Mouse (Mus musculus) c-Kit-positive CD71-positive TER-119-negative erythroid progenitor cells, embryonic 14.5 days (primary cell): ENCODE results near the gene Gm28053.
A peak's percentile ranks its signal among the peaks of the same experiment; 100 is the strongest.

Source experiments
- DNase-seq: peaks from one replicate; pipeline ENCODE4 v3.0.0-alpha.2; 2013; ENCODE audit warnings: low read depth

The Gm28053 gene

DNA sequence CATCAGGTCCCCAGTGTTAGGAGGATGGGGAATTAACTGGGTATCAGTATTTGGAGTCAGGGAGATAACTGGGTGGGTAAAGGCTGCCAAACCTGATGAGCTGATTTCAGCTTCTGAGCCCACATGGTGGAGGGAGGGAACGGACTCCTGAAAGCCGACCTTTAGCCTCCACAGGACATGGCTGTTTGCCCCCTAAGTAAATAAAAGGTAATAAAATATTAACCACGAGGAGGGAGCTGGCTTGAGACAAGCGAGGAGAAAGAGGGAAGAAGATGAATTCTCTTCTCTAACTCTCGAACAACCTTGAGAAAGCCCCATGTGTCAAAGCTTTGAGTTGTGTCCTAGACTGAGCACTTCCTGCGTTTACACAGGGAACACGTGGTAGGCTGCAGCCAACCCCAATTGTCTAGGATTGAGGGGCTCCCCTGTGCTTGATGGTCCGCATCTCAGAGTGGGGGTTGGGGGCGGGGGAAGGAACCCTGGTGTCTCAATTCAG is 23.4 kb downstream of the Gm28053 start:
- no peak for DNase-seq

- DNase-seq: no peak
Measured at GRCm38 (mm10) chr6:48742422-48743351, 24.3 kb downstream of the Gm28053 start.

DNA sequence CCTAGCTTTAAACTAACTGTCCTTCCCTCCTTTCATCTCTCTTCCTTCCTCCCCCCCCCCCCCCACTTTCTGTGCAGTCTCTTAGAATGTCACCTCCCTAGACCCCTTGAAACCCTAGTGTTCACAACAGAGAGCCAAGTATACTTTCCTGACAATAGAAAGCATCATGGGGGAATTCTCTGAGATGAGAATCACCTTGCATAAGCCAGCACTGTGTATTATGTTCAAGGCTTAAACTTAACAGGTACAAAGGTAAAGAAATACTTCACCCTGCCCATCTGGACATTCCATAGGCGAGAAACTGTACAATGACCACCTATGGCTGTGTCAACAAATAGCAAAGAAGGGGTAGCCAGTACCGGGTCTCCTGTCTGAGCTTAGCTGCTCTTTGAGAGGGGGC is 27.1 kb downstream of the Gm28053 start:
- DNase-seq: no peak

- DNase-seq: no peak
Measured at GRCm38 (mm10) chr6:48745959-48746889, 27.8 kb downstream of the Gm28053 start, which contains the start of gene Gimap5. Gene Gimap5, plus strand, starts transcription at chr6:48746197.

GRCm38 (mm10) chr6:48747091-48747966 is 28.9 kb downstream of the Gm28053 start:
- no peak for DNase-seq

DNA sequence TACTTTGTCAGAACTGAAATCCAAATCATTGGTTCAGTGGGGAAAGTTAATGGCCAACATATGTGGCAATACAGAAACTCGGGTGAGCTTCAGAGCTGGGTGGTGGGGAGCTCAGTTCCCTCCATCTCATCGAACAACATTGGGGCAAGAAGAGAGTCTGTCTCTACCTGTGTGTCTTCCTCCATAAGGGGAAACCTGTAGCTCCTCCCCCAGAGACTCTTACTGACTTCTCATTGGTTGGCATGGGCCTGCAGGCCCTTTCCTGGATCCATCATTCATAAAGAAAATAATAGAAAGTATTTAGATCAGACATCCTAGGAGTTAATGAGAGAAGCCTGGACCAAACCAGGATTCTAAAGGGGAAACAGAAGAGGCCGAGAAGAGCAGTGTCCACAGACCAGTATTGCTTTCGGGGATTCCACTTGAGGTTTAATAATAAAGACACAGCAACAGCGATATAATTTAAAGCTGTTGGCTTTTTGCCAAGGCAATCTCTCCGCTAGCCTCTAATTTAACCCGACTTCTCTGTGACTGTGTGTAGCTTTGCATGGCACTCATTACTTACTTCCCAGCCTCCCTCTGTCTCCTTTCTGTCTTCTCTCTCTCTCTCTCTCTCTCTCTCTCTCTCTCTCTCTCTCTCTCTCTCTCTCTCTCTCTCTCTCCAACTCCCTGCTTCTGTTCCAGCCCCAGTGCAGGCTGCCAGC is 45.3 kb downstream of the Gm28053 start:
- DNase-seq: no peak

DNA sequence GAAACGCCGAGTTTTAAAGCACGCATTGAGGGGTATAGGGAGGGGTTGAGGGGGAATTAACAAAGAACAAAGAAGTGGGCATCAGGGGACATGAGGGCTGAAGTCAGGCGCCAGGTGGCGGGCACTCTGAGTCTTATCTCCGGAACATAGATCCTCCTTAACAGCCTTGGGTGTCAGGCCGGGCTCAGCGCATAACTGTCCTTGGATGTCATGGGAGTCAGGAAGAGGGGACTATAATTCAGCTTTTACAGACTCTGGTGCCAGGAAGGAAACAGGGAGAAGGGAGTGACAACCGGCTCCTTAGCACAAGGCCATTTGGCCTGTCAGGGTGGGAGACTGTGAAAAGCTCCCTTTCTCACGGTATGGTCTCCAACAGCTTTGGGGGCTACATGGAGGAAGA is 46.1 kb downstream of the Gm28053 start:
- no peak for DNase-seq

DNA sequence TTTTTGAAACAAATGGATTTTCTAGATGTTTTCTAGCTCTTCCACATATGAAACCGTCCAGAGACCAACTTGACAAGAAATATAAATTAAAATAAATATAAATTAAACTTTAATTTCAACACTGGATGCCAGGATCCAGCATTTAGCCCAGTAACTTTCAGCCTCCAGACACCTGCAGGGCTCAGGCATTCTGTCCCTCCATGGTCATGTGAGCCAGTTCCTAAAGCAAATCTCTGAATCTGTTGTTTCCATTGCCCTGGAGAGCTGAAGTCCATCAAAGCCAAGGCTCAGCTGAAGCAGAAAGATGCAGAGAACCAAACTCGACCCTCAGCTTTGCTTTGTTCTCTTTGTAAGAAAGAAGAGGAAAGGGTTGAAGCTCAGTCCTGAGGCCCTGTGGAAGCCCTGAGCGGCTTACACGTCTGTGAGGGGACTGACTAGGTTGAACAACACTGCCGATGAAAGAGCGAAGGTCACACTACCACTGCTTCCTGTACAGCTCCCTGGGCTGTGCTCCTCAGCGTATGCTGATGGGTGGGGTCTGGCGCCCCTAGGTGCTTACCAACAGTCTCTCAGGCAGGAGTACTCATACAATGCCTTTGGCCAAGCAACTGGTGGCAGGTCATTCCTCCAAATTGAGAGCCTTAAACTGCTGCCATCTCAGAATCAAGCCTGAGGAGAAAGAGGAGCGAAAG is 49.9 kb downstream of the Gm28053 start:
- DNase-seq: no peak

GRCm38 (mm10) chr6:48768933-48769332 is 50.5 kb downstream of the Gm28053 start:
- DNase-seq: no peak

DNA sequence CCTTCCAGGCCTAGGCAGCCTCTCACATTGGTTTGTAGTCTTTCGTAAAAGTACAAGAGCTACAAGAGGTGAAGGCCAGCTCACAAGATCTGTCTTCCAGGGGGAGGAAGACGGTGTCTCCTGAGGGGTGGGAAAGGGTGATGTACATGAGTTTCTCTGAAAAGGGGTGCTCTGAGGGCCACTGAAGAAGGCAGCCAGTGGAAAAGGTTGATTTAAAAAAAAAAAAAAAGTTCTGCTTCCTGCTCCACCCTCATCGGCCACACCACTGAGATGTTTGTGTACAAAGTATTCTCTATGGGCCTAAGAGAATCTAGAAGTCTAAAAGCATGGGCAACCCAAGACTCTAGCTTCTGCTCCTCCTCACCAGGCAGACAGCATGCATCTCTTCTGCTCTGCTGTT is 52.3 kb downstream of the Gm28053 start, which contains the start of gene Gimap3:
TSS of gene Gimap3 (minus strand) at position 156 of the 400 bp plus-strand sequence.
- no peak for DNase-seq

DNA sequence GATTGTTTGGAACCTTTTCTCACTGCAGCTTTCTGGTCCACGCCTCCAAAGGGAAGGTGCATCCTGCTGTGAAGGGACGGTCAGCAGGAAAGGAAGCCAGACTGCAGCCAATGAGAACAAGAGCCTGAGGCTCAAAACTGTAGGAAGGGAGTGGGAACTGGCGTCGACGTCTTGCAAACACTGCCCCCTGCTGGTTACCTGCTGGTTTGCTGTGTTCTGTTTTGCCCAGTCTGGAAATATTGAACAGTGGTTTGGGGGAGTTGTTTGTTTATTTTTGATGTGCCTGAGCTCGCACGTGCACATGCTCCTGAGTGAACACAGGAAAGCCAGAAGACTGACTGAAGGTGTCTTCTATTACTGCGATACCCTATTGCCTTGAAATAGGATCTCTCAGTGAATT is 53.6 kb downstream of the Gm28053 start:
- DNase-seq: peak; percentile 20

GRCm38 (mm10) chr6:48784406-48784805 is 66.0 kb downstream of the Gm28053 start:
- DNase-seq: no peak

- no peak for DNase-seq
Measured at GRCm38 (mm10) chr6:48785189-48785588, 66.8 kb downstream of the Gm28053 start.

- DNase-seq: no peak
Measured at GRCm38 (mm10) chr6:48785601-48786000, 67.2 kb downstream of the Gm28053 start.

DNA sequence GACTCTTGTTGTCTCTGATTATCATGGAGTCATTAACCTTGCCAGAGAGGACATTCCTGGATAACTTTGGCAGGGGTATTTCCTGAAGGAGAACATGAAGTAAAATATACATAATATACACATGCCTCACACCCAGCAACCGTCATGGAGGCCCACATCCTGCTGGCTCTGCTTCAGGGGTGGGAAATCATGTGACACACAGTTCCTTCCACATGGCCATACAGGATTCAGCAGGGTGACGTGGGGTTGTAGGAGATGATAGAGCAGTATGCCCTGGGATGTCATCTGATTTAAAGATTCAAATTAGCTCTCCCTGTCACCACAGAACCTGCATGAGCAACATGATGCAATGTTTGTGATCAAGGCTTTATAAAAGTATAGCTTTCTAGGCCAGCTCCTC is 69.5 kb downstream of the Gm28053 start:
- no peak for DNase-seq

- DNase-seq: no peak
Measured at GRCm38 (mm10) chr6:48801897-48802296, 83.5 kb downstream of the Gm28053 start.
